Mouse (Mus musculus): ENCODE results near the gene 4933427D14Rik.

Gene 4933427D14Rik

GRCm38 (mm10) chr11:72110726-72111125 is 96.5 kb downstream of the 4933427D14Rik start:
- in situ Hi-C loops (cut with MboI, MseI) = loop anchor here (10.0 kb wide), 1 partner anchor 1434 kb away; no protein-coding TSS in a partner anchor

- in situ Hi-C loops (cut with MboI, MseI) = no loop called here
These were observed 103.0 kb downstream of the 4933427D14Rik start for GRCm38 (mm10) chr11:72104223-72104622.
